Mouse (Mus musculus) heart, embryonic 13.5 days (tissue): ENCODE results near the gene Kcnn4. TPM values are rescaled to one million over a fixed set of nuclear protein-coding genes. Genes with fewer than 3 reads are reported as not detected.

Experiments
- ATAC-seq: fragments of 200-750 bp; cut with Nextera tagmentation; 2 replicates; pipeline ENCODE4 v1.8.0; 2017; ENCODE audit warnings: moderate TSS enrichment; ENCODE audit not compliant: insufficient number of reproducible peaks, low FRiP score, low TSS enrichment; ENCODE audit errors: extremely low read depth
- H3K27ac ChIP-seq: fragments of 300-500 bp; sonication (generic); replicated peaks from 2 replicates; pipeline ENCODE4 v1.5.1; 2015; ENCODE audit warnings: moderate library complexity, mild to moderate bottlenecking, inconsistent platforms
- H3K27me3 ChIP-seq: fragments of 300-500 bp; sonication (generic); replicated peaks from 2 replicates; pipeline ENCODE4 v1.6.1; 2015; ENCODE audit warnings: mild to moderate bottlenecking, inconsistent platforms
- H3K36me3 ChIP-seq: fragments of 300-500 bp; sonication (generic); 2 replicates; pipeline ENCODE4 v1.6.1; 2015; ENCODE audit warnings: mild to moderate bottlenecking, inconsistent platforms
- H3K4me1 ChIP-seq: fragments of 300-500 bp; sonication (generic); 2 replicates; pipeline ENCODE4 v1.6.1; 2015; ENCODE audit warnings: inconsistent platforms
- H3K4me2 ChIP-seq: fragments of 300-500 bp; sonication (generic); 2 replicates; pipeline ENCODE4 v1.6.1; 2015; ENCODE audit warnings: inconsistent platforms, mild to moderate bottlenecking, moderate library complexity
- H3K4me3 ChIP-seq: fragments of 300-500 bp; sonication (generic); 2 replicates; pipeline ENCODE4 v1.5.1; 2015; ENCODE audit warnings: moderate library complexity, mild to moderate bottlenecking, inconsistent platforms
- H3K9ac ChIP-seq: fragments of 300-500 bp; sonication (generic); 2 replicates; pipeline ENCODE4 v1.6.1; 2015; ENCODE audit warnings: inconsistent platforms, mild to moderate bottlenecking, moderate library complexity
- H3K9me3 ChIP-seq: fragments of 300-500 bp; sonication (generic); 2 replicates; pipeline ENCODE4 v1.6.1; 2016; ENCODE audit warnings: inconsistent platforms
- WGBS: fragments of 180-500 bp; shearing (Covaris S2); methylation state at CpG from one replicate; pipeline ENCODE4 v1.1.7; 2015; ENCODE audit warnings: mixed read lengths; 5-methylcytosine and 5-hydroxymethylcytosine counted together
- microRNA-seq: library from miRNA; unstranded; fragments of <30 nt; microRNA quantifications from one replicate; pipeline ENCODE4, GENCODE M21; 2016
- polyA plus RNA-seq: library from polyadenylated mRNA; unstranded; fragments of >200 nt; fragmentation: Nextera tagmentation; extraction: Ambion mirVana; gene quantifications from 2 replicates; pipeline ENCODE4 v1.2.1, GENCODE M21; 2015

Gene Kcnn4
- polyA plus RNA-seq, 1 experiment from 2014 or later: 2.9 TPM

DNA sequence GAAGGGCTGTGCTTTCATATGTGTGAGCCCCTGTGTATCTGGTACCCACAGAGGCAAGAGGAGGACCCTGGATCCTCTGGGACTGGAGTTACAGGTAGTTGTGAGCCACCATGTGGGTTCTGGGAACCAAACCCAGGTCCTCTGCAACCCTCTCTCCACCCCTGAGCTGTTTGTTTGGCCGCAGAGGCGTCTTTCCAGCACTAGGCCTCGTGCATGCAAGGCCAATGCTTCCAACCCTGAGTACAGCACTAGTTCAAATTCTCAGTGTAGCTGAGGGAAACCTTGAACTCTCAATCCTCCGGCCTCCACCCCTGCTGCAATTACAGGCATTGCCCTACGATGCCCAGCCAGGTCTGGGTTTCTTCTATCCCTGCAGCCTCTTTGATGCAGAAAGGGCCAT, 58.7 kb downstream of the Kcnn4 start:
- Histone ChIP-seq H3K27ac (no peak overlapping the region), H3K27me3 (peaks cover 26% of the 10 kb centered on the region), H3K36me3 (no peaks in the 10 kb centered on the region), H3K4me3 (no peak overlapping the region), H3K9me3 (no peaks in the 10 kb centered on the region), H3K4me2 (no peak overlapping the region), H3K4me1 (peaks cover 22% of the 10 kb centered on the region), H3K9ac (no peak overlapping the region)
- 77% methylated on average over 5 of the region's 5 CpGs for WGBS
- no peak for ATAC-seq

DNA sequence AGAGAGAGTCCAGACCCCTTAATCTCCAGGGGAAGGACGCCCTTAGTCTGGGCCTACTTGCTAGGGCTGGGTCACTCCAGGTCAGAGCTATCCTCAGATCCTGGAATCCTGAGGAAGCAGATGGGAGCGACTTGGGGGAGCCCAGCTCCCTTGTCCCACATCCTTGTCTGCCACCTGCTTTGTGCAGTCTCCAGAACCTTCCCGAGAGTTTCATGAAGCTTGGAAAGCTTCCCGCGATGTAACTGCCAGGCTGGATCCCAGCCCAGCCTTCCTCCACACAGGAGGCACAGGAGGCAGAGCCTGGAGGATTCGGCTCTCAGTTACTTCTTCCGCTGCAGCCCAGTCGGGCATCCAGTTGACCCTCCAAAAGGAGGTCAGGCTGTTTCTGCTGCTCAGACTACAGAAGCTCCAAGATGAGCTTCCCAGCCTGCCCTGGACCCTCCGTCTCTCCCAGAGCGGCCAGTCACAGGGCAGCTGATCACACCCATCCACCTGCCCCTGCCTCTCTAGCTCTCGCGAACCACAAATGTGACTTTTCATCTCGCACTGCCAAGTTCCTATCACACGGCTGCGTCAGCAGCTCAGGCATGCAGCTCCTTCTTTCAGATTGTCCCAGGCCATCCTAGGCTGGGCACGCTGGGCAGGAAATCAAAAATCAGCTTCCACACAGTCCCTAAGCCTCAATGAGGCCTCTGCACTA, 59.5 kb downstream of the Kcnn4 start:
- Histone ChIP-seq H3K9ac (0 out of 2 replicates have a peak overlapping the region, but pooled peaks have one; percentile 5), H3K4me2 (no peak overlapping the region)

DNA sequence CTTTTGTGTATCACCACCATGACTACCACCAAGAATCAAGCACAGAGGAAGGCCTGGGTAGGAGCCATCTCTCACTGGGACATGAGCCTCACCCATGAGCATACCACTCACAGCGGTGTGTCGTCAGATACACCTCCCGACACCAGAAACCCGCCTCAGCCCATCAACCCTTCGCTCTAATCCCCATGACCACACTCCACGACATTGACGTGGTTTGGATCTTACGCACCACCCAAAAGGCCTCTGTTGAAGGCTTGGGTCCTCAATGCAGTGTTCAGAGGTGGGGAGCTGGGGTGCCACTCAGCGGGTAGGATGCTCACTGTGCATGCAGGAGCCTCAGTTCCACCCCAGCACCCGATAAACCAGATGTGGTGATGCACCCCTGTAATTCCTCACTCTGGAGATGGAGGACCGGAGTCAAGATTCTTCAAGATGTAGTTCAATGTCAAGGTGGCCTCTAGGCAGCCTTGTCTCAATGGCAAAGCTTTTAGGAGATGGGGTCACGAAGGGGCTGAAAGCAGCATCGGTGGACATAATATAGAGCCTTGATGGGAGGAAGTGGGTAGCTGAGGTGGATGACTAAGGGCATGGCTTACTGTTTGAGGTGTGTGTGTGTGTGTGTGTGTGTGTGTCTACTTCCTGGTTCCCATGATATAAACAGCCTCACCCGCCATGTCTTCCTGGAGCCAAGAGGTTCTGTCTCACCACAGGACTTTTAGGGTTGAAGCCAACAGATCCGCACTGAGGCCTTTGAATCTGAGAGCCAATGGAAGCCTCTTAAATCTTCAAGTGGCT, 60.7 kb downstream of the Kcnn4 start:
- no peak for ATAC-seq
- Histone ChIP-seq H3K9me3 (no peaks in the 10 kb centered on the region), H3K9ac (no peak overlapping the region), H3K4me1 (peaks cover 6% of the 10 kb centered on the region), H3K4me2 (no peak overlapping the region), H3K36me3 (no peaks in the 10 kb centered on the region), H3K27ac (no peak overlapping the region), H3K27me3 (peaks cover 32% of the 10 kb centered on the region), H3K4me3 (no peak overlapping the region)
- WGBS: 86% methylated on average over 15 of the region's 15 CpGs

More for the DNA sequence above, 59.5 kb downstream of the Kcnn4 start:
- Histone ChIP-seq H3K27me3 (peaks cover 32% of the 10 kb centered on the region), H3K4me3 (no peak overlapping the region), H3K4me1 (peaks cover 15% of the 10 kb centered on the region), H3K36me3 (no peaks in the 10 kb centered on the region), H3K27ac (peak overlapping the region; percentile 9), H3K9me3 (no peaks in the 10 kb centered on the region)
- no peak for ATAC-seq
- 45% methylated on average over 16 of the region's 16 CpGs for WGBS

DNA sequence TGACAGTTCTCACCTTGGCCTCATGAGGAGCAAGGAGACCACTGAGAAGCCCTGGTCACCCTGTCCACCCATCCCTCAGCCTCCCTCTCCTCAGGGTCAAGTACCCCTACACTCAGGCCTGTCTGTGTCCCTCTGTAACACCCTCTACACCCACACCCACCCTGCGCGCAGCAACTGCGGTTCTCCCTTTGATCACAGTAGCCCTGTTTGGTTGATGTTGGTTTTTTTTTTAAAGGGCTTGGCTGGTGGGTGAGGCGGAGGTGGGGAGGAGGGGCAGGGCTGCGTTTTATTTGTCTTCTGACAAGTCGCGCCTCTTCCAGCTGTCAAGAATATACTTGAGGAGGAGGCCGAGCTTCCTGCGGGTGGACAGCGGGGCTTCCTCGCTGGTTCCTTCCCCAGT, 61.6 kb downstream of the Kcnn4 start:
- WGBS: 32% methylated on average over 11 of the region's 11 CpGs
- no peak for ATAC-seq
- H3K9me3 ChIP-seq: no peaks in the 10 kb centered on the region
- peak overlapping the region; percentile 36; the same call in 1 of the 2 replicates for H3K4me2 ChIP-seq
- no peak overlapping the region for H3K4me3 ChIP-seq
- H3K4me1 ChIP-seq: peaks cover 6% of the 10 kb centered on the region
- no peak overlapping the region for H3K9ac ChIP-seq
- no peaks in the 10 kb centered on the region for H3K36me3 ChIP-seq
- peaks cover 32% of the 10 kb centered on the region for H3K27me3 ChIP-seq
- no peak overlapping the region for H3K27ac ChIP-seq

DNA sequence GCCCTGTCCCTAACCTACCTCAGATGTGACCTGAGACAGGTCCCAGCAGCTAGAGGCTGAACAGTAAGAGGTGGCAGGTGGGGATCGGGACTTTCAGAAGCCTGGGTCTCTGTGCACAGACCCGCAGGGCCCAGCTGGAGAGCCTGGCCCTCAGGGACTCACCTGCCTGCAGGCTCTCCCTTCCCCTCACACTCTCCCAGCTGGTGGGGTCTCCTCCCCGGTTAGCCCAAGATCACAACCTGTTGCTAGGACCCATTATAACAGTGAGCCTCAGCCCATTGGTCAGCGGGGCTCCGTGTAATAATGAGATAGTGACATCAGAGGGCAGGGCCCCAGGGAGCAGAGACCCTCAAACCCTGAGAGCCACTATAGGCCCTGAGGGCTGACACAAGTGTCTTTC, 65.2 kb downstream of the Kcnn4 start:
- no peak for ATAC-seq
- Histone ChIP-seq H3K9me3 (no peaks in the 10 kb centered on the region), H3K27me3 (peaks cover 32% of the 10 kb centered on the region), H3K27ac (no peak overlapping the region), H3K4me2 (no peak overlapping the region), H3K36me3 (no peaks in the 10 kb centered on the region), H3K9ac (no peak overlapping the region), H3K4me1 (peaks cover 12% of the 10 kb centered on the region), H3K4me3 (no peak overlapping the region)
- 69% methylated on average over 5 of the region's 5 CpGs for WGBS

Small RNA genes within 50 kb of the gene (microRNA-seq; reads per million reads assigned to microRNA genes)
- gene Gm27592: not detected

Other genes with a start within 250 kb of the Kcnn4 start
- gene Zfp235, start 236.1 kb upstream of the Kcnn4 start, polyA plus RNA-seq: 5.9 and 9.1 TPM in 2 replicates
- 3.1 and 3.2 TPM in 2 replicates for gene Zfp114, start 195.2 kb upstream of the Kcnn4 start, polyA plus RNA-seq
- 5.8 and 6.8 TPM in 2 replicates for gene Zfp111, start 158.8 kb upstream of the Kcnn4 start, polyA plus RNA-seq
- 3.0 and 3.1 TPM in 2 replicates for gene Zfp109, start 132.7 kb upstream of the Kcnn4 start, polyA plus RNA-seq
- gene Zfp108, start 115.5 kb upstream of the Kcnn4 start, polyA plus RNA-seq: 2.3 TPM in 2 replicates
- gene Zfp93, start 99.8 kb upstream of the Kcnn4 start, polyA plus RNA-seq: 4.6 and 4.8 TPM in 2 replicates
- gene Zfp61, start 69.0 kb upstream of the Kcnn4 start, polyA plus RNA-seq: 14.5 and 18.7 TPM in 2 replicates
- 4.5 and 4.6 TPM in 2 replicates for gene Zfp94, start 53.6 kb upstream of the Kcnn4 start, polyA plus RNA-seq
- gene Tescl, start 36.3 kb upstream of the Kcnn4 start, polyA plus RNA-seq: not detected in 2 replicates
- not detected in 2 replicates for gene Lypd5, start 21.1 kb upstream of the Kcnn4 start, polyA plus RNA-seq
- 18.1 and 19.3 TPM in 2 replicates for gene Smg9, start 29.4 kb downstream of the Kcnn4 start, polyA plus RNA-seq
- not detected in 2 replicates for gene Irgc1, start 82.0 kb downstream of the Kcnn4 start, polyA plus RNA-seq
- gene Plaur, start 92.2 kb downstream of the Kcnn4 start, polyA plus RNA-seq: 8.3 and 9.8 TPM in 2 replicates
- gene Cadm4, start 111.8 kb downstream of the Kcnn4 start, polyA plus RNA-seq: 0.60 and 0.80 TPM in 2 replicates
- gene Zfp428, start 136.7 kb downstream of the Kcnn4 start, polyA plus RNA-seq: 32.9 and 36.7 TPM in 2 replicates
- gene AC161166.1, start 142.2 kb downstream of the Kcnn4 start, polyA plus RNA-seq: 0.17 and 0.18 TPM in 2 replicates
- 4.6 and 5.6 TPM in 2 replicates for gene Irgq, start 160.4 kb downstream of the Kcnn4 start, polyA plus RNA-seq
- not detected in 2 replicates for gene Pinlyp, start 175.9 kb downstream of the Kcnn4 start, polyA plus RNA-seq
- 72.9 and 77.8 TPM in 2 replicates for gene Xrcc1, start 176.0 kb downstream of the Kcnn4 start, polyA plus RNA-seq
- 19.3 and 23.9 TPM in 2 replicates for gene Ethe1, start 217.3 kb downstream of the Kcnn4 start, polyA plus RNA-seq
- gene Zfp575, start 217.4 kb downstream of the Kcnn4 start, polyA plus RNA-seq: 0.78 and 0.88 TPM in 2 replicates
- 0.05 TPM in 1 of 2 replicates, not detected in the other for gene Phldb3, start 240.5 kb downstream of the Kcnn4 start, polyA plus RNA-seq